ENCODE assay signal across 22 mouse cellular contexts in genomic region chr16:76299511-76299910, GRCm38 (mm10).
DNase-seq lines count a peak whose midpoint lies in the region; ATAC-seq lines count a peak whose summit lies in the region.
"Had no signal": no experiment of that assay in that cellular context is flagged by ENCODE, and none has a peak within 500 bp of the region (broad histone marks: within the 10 kb centered on the region; RNA-seq: fewer than 3 reads in every experiment).

No protein-coding gene starts in this region.

- no peak overlapping the region for H3K4me3 ChIP-seq in liver, embryonic 13.5 days (replicated peaks)
- H3K4me3 ChIP-seq in liver, embryonic 11.5 days (ENCODE audit: low read depth, low read length), result no peak overlapping the region
- H3K4me3 ChIP-seq: embryonic facial prominence, embryonic 15.5 days; gastrocnemius, adult 2 months; heart, embryonic 10.5 days; hindbrain, embryonic 15.5 days; intestine, embryonic 15.5 days; layer of hippocampus, adult 2 months; limb, embryonic 15.5 days had no signal

- no peak overlapping the region for H3K9ac ChIP-seq in liver, embryonic 13.5 days
- no peak overlapping the region for H3K9ac ChIP-seq in liver, embryonic 11.5 days (ENCODE audit: low read depth, low read length)
- H3K9ac ChIP-seq: embryonic facial prominence, embryonic 15.5 days; hindbrain, embryonic 15.5 days; intestine, embryonic 15.5 days; limb, embryonic 15.5 days had no signal

- H3K36me3 ChIP-seq in liver, embryonic 13.5 days, result peaks cover 13% of the 10 kb centered on the region
- peaks cover 2% of the 10 kb centered on the region; the same call in 1 of the 2 replicates for H3K36me3 ChIP-seq in liver, embryonic 11.5 days (ENCODE audit: control insufficient read depth, insufficient read depth, low read length)
- H3K36me3 ChIP-seq: hindbrain, embryonic 15.5 days had no signal

- H3K4me2 ChIP-seq in liver, embryonic 13.5 days, result no peak overlapping the region
- H3K4me2 ChIP-seq in liver, embryonic 11.5 days, result no peak overlapping the region
- H3K4me2 ChIP-seq: embryonic facial prominence, embryonic 15.5 days; hindbrain, embryonic 15.5 days; intestine, embryonic 15.5 days; limb, embryonic 15.5 days; midbrain, embryonic 11.5 days had no signal

- WGBS in liver, embryonic 13.5 days (ENCODE audit: insufficient replicate concordance), result 69% methylated on average over 2 of the region's 2 CpGs
- 65% methylated on average over 2 of the region's 2 CpGs for WGBS in liver, embryonic 11.5 days

- ATAC-seq in liver, embryonic 13.5 days (ENCODE audit: low read depth), result no peak
- no peak for ATAC-seq in liver, embryonic 11.5 days (replicated peaks; ENCODE audit: low FRiP score)
- peak; percentile 69 for ATAC-seq in CD4-positive, CD25-positive, alpha-beta regulatory T cell, adult 4 months
- ATAC-seq: forebrain, embryonic 14.5 days; intestine, embryonic 15.5 days had no signal

- no peaks in the 10 kb centered on the region for H3K9me3 ChIP-seq in liver, embryonic 13.5 days (replicated peaks)
- H3K9me3 ChIP-seq in liver, embryonic 11.5 days (ENCODE audit: control insufficient read depth, low read length), result no peaks in the 10 kb centered on the region
- H3K9me3 ChIP-seq: embryonic facial prominence, embryonic 15.5 days; heart, embryonic 10.5 days; hindbrain, embryonic 15.5 days; intestine, embryonic 15.5 days; limb, embryonic 15.5 days had no signal

- H3K27ac ChIP-seq in liver, embryonic 13.5 days, result 0 out of 2 replicates have a peak overlapping the region, but pooled peaks have one; percentile 3
- no peak overlapping the region for H3K27ac ChIP-seq in liver, embryonic 11.5 days (ENCODE audit: low read depth, low read length)
- H3K27ac ChIP-seq: embryonic facial prominence, embryonic 15.5 days; gastrocnemius, adult 2 months; heart, embryonic 10.5 days; hindbrain, embryonic 15.5 days; intestine, embryonic 15.5 days; layer of hippocampus, adult 2 months; limb, embryonic 15.5 days had no signal

- H3K4me1 ChIP-seq in liver, embryonic 13.5 days (replicated peaks), result peaks cover 47% of the 10 kb centered on the region
- peaks cover 21% of the 10 kb centered on the region for H3K4me1 ChIP-seq in liver, embryonic 11.5 days (replicated peaks; ENCODE audit: control insufficient read depth, insufficient read depth, low read length)
- H3K4me1 ChIP-seq: embryonic facial prominence, embryonic 15.5 days; intestine, embryonic 15.5 days had no signal

- no peak for DNase-seq in liver, embryonic 13.5 days
- DNase-seq in liver, embryonic 11.5 days (ENCODE audit: low spot score), result no peak
- peak; percentile 57 for DNase-seq in CD4-positive helper T cell, adult 2 months (ENCODE audit: low read depth, low spot score)
- DNase-seq in adrenal gland, postnatal 36 days, result peak; percentile 64 to 75
- no peak for DNase-seq in kidney, postnatal 10 days
- no peak for DNase-seq in left cerebral cortex, adult 11 months (ENCODE audit: low spot score)
- DNase-seq: cerebellum, adult 18-20 months; cerebellum, postnatal 25 days; gastrocnemius, adult 2 months; kidney, adult 9 months; kidney, postnatal 25 days; lung, adult 18-20 months; lung, postnatal 10 days had no signal

- no peaks in the 10 kb centered on the region for H3K27me3 ChIP-seq in liver, embryonic 13.5 days
- no peaks in the 10 kb centered on the region for H3K27me3 ChIP-seq in liver, embryonic 11.5 days (replicated peaks; ENCODE audit: control insufficient read depth, insufficient read depth, low read length)
- H3K27me3 ChIP-seq: embryonic facial prominence, embryonic 15.5 days; hindbrain, embryonic 15.5 days; intestine, embryonic 15.5 days; limb, embryonic 15.5 days had no signal

Comparison
In these comparisons a context has a peak if more than half of its experiments do, and no peak if none do; other contexts are left out.
1. DNase-seq: peak in CD4-positive helper T cell, adult 2 months (single experiment) and adrenal gland, postnatal 36 days (2 of 2); none in liver, embryonic 13.5 days (single experiment), liver, embryonic 11.5 days (single experiment), kidney, postnatal 10 days (single experiment) and left cerebral cortex, adult 11 months (single experiment).